Mouse (Mus musculus): Measurements from ENCODE around the gene Magi2.

Gene Magi2

GRCm38 (mm10) chr5:20359021-20359420 is 1132.2 kb downstream of the Magi2 start:
- no peak for DNase-seq (ENCODE audit: low read depth, low spot score)

- no peak for DNase-seq (ENCODE audit: low read depth, low spot score)
Observed at GRCm38 (mm10) chr5:20362154-20362553, 1135.3 kb downstream of the Magi2 start.

GRCm38 (mm10) chr5:20363216-20363615 is 1136.4 kb downstream of the Magi2 start:
- no peak for DNase-seq (ENCODE audit: low read depth, low spot score)

GRCm38 (mm10) chr5:20373586-20373985 is 1146.8 kb downstream of the Magi2 start:
- no peak for DNase-seq (ENCODE audit: low read depth, low spot score)

- no peak for DNase-seq (ENCODE audit: low read depth, low spot score)
Observed at GRCm38 (mm10) chr5:20378071-20378800, 1151.4 kb downstream of the Magi2 start.

GRCm38 (mm10) chr5:20404533-20404932 is 1177.7 kb downstream of the Magi2 start:
- DNase-seq (ENCODE audit: low read depth, low spot score) = no peak

- DNase-seq (ENCODE audit: low read depth, low spot score) = no peak
Observed at GRCm38 (mm10) chr5:20406626-20407025, 1179.8 kb downstream of the Magi2 start.

- no peak for DNase-seq (ENCODE audit: low read depth, low spot score)
Observed at GRCm38 (mm10) chr5:20415320-20415719, 1188.5 kb downstream of the Magi2 start.

- DNase-seq (ENCODE audit: low read depth, low spot score) = peak; percentile 31
Observed at GRCm38 (mm10) chr5:20417348-20417747, 1190.5 kb downstream of the Magi2 start.

GRCm38 (mm10) chr5:20432148-20432813 is 1205.4 kb downstream of the Magi2 start:
- no peak for DNase-seq (ENCODE audit: low read depth, low spot score)

GRCm38 (mm10) chr5:20446471-20447174 is 1219.8 kb downstream of the Magi2 start:
- DNase-seq (ENCODE audit: low read depth, low spot score) = no peak

GRCm38 (mm10) chr5:20456106-20456505 is 1229.3 kb downstream of the Magi2 start:
- DNase-seq (ENCODE audit: low read depth, low spot score) = no peak

- DNase-seq (ENCODE audit: low read depth, low spot score) = no peak
Observed at GRCm38 (mm10) chr5:20457742-20458510, 1231.1 kb downstream of the Magi2 start.

GRCm38 (mm10) chr5:20461709-20462108 is 1234.9 kb downstream of the Magi2 start:
- DNase-seq (ENCODE audit: low read depth, low spot score) = no peak

GRCm38 (mm10) chr5:20462376-20462775 is 1235.5 kb downstream of the Magi2 start:
- no peak for DNase-seq (ENCODE audit: low read depth, low spot score)

- no peak for DNase-seq (ENCODE audit: low read depth, low spot score)
Observed at GRCm38 (mm10) chr5:20469721-20470120, 1242.9 kb downstream of the Magi2 start.

GRCm38 (mm10) chr5:20470466-20470865 is 1243.6 kb downstream of the Magi2 start:
- no peak for DNase-seq (ENCODE audit: low read depth, low spot score)

GRCm38 (mm10) chr5:20484505-20484904 is 1257.7 kb downstream of the Magi2 start:
- DNase-seq (ENCODE audit: low read depth, low spot score) = no peak

- no peak for DNase-seq (ENCODE audit: low read depth, low spot score)
Observed at GRCm38 (mm10) chr5:20491911-20492310, 1265.1 kb downstream of the Magi2 start.

GRCm38 (mm10) chr5:20492679-20493078 is 1265.8 kb downstream of the Magi2 start:
- no peak for DNase-seq (ENCODE audit: low read depth, low spot score)

GRCm38 (mm10) chr5:20494010-20494409 is 1267.2 kb downstream of the Magi2 start:
- DNase-seq (ENCODE audit: low read depth, low spot score) = no peak

GRCm38 (mm10) chr5:20496924-20497323 is 1270.1 kb downstream of the Magi2 start:
- DNase-seq (ENCODE audit: low read depth, low spot score) = no peak

All from WW6 (cell line).